Mouse (Mus musculus) limb, embryonic 14.5 days (tissue): ENCODE data around the gene Ptpn14. TPM values are rescaled to one million over a fixed set of nuclear protein-coding genes. Genes with fewer than 3 reads are reported as not detected.
A peak's percentile ranks its signal among the peaks of the same experiment; 100 is the strongest.

Source experiments
- ATAC-seq: fragments of 200-750 bp; cut with Nextera tagmentation; 2 replicates; pipeline ENCODE4 v1.8.0; 2017; ENCODE audit warnings: low read depth, moderate number of reproducible peaks, moderate TSS enrichment; ENCODE audit not compliant: low FRiP score
- DNase-seq: peaks from one replicate; pipeline ENCODE4 v3.0.0-alpha.2; 2015; ENCODE audit warnings: low spot score
- H3K27ac ChIP-seq: fragments of 300-500 bp; sonication (generic); replicated peaks from 2 replicates; pipeline ENCODE4 v1.5.1; 2014; ENCODE audit warnings: low read depth, mild to moderate bottlenecking, low read length, moderate library complexity, mixed read lengths
- H3K27me3 ChIP-seq: fragments of 300-500 bp; sonication (generic); 2 replicates; pipeline ENCODE4 v1.6.1; 2014; ENCODE audit warnings: low read length, mixed read lengths; ENCODE audit not compliant: control insufficient read depth, insufficient read depth
- H3K36me3 ChIP-seq: fragments of 300-500 bp; sonication (generic); 2 replicates; pipeline ENCODE4 v1.6.1; 2014; ENCODE audit warnings: mild to moderate bottlenecking, low read length, moderate library complexity, mixed read lengths; ENCODE audit not compliant: control insufficient read depth, insufficient read depth
- H3K4me1 ChIP-seq: fragments of 300-500 bp; sonication (generic); 2 replicates; pipeline ENCODE4 v1.6.1; 2014; ENCODE audit warnings: antibody characterized with exemption, low read length, mixed read lengths; ENCODE audit not compliant: control insufficient read depth, insufficient read depth
- H3K4me2 ChIP-seq: fragments of 300-500 bp; sonication (generic); replicated peaks from 2 replicates; pipeline ENCODE4 v1.6.1; 2014; ENCODE audit warnings: low read depth, mild to moderate bottlenecking, low read length, moderate library complexity; ENCODE audit not compliant: severe bottlenecking
- H3K4me3 ChIP-seq: fragments of 300-500 bp; sonication (generic); replicated peaks from 2 replicates; pipeline ENCODE4 v1.5.1; 2014; ENCODE audit warnings: low read length
- H3K9ac ChIP-seq: fragments of 300-500 bp; sonication (generic); 2 replicates; pipeline ENCODE4 v1.6.1; 2014; ENCODE audit warnings: mild to moderate bottlenecking, low read depth, low read length, moderate library complexity; ENCODE audit not compliant: severe bottlenecking
- H3K9me3 ChIP-seq: fragments of 300-500 bp; sonication (generic); 2 replicates; pipeline ENCODE4 v1.6.1; 2016; ENCODE audit warnings: low read length; ENCODE audit not compliant: control insufficient read depth
- POLR2A ChIP-seq: fragments of 200-500 bp; IDR thresholded peaks from 2 replicates; pipeline ENCODE4 v1.8.0; 2012; ENCODE audit warnings: inconsistent platforms, mild to moderate bottlenecking, moderate library complexity, borderline replicate concordance; ENCODE audit not compliant: insufficient read depth, insufficient read length; ENCODE audit errors: extremely low read depth
- WGBS: fragments of 180-500 bp; shearing (Covaris S2); extraction: QIAGEN DNeasy Blood & Tissue Kit; methylation state at CpG from one replicate; pipeline ENCODE4 v1.1.7; 2014; 5-methylcytosine and 5-hydroxymethylcytosine counted together
- polyA plus RNA-seq, 2 experiments: library from polyadenylated mRNA; depleted of rRNA in 1 of 2; stranded (reverse) in 1 of 2; unstranded in 1 of 2; fragments of >200 nt; fragmentation: Nextera tagmentation in 1 of 2; extraction: Ambion mirVana in 1 of 2; gene quantifications; 2 replicates each; pipeline versions ENCODE4 v1.2.1 to v1.2.3; 2012 to 2014

The Ptpn14 gene
- polyA plus RNA-seq, 2 experiments, result 16.1 to 21.8 TPM

- H3K27me3 ChIP-seq, result no peaks in the 10 kb centered on the region
- no peak for TF ChIP-seq POLR2A
- H3K27ac ChIP-seq, result no peak overlapping the region
- peaks cover 26% of the 10 kb centered on the region for H3K4me1 ChIP-seq
- no peak overlapping the region for H3K9ac ChIP-seq
- ATAC-seq (no peak), DNase-seq (no peak)
- 54% methylated on average over 10 of the region's 10 CpGs for WGBS
- H3K36me3 ChIP-seq, result 0 out of 2 replicates have a peak, but pooled peaks cover 3% of the 10 kb centered on the region
- no peak overlapping the region for H3K4me3 ChIP-seq
- no peak overlapping the region for H3K4me2 ChIP-seq
- H3K9me3 ChIP-seq, result no peaks in the 10 kb centered on the region
These were observed 188.5 kb downstream of the Ptpn14 start for GRCm38 (mm10) chr1:189916422-189917125.

DNA sequence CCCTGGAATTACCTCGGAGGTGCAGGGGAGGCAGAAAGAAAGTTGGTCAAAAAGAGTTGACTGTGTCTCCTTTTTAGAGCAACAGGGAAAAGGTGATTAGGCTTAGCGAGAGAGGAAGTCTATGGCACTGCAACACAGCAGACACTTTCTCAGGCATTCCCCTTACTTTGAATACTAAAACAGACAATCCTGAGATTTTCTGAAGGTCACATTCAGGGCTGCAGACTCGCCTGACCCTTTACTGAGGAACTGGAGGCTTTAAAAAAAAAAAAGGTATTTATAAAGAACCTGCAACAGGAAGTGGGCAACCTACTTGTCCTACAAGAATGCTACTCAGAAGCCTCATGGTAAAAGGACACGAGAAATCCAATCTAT is 189.0 kb downstream of the Ptpn14 start:
- 0 out of 2 replicates have a peak, but pooled peaks cover 3% of the 10 kb centered on the region for H3K36me3 ChIP-seq

GRCm38 (mm10) chr1:189919756-189920155 is 191.7 kb downstream of the Ptpn14 start:
- Histone ChIP-seq H3K27ac (no peak overlapping the region), H3K4me3 (no peak overlapping the region), H3K27me3 (no peaks in the 10 kb centered on the region), H3K4me2 (no peak overlapping the region), H3K9me3 (no peaks in the 10 kb centered on the region), H3K9ac (no peak overlapping the region), H3K4me1 (peaks cover 19% of the 10 kb centered on the region), H3K36me3 (no peaks in the 10 kb centered on the region)
- WGBS, result 70% methylated on average over 3 of the region's 3 CpGs
- no peak for ATAC-seq
- DNase-seq, result no peak
- no peak for TF ChIP-seq POLR2A

More for the DNA sequence above, 189.0 kb downstream of the Ptpn14 start:
- no peaks in the 10 kb centered on the region for H3K9me3 ChIP-seq
- DNase-seq (no peak), ATAC-seq (no peak)
- TF ChIP-seq POLR2A, result no peak
- 39% methylated on average over 4 of the region's 4 CpGs for WGBS
- no peak overlapping the region for H3K27ac ChIP-seq
- no peak overlapping the region for H3K9ac ChIP-seq
- peaks cover 27% of the 10 kb centered on the region for H3K4me1 ChIP-seq
- H3K4me2 ChIP-seq, result no peak overlapping the region
- no peak overlapping the region for H3K4me3 ChIP-seq
- H3K27me3 ChIP-seq, result no peaks in the 10 kb centered on the region

DNA sequence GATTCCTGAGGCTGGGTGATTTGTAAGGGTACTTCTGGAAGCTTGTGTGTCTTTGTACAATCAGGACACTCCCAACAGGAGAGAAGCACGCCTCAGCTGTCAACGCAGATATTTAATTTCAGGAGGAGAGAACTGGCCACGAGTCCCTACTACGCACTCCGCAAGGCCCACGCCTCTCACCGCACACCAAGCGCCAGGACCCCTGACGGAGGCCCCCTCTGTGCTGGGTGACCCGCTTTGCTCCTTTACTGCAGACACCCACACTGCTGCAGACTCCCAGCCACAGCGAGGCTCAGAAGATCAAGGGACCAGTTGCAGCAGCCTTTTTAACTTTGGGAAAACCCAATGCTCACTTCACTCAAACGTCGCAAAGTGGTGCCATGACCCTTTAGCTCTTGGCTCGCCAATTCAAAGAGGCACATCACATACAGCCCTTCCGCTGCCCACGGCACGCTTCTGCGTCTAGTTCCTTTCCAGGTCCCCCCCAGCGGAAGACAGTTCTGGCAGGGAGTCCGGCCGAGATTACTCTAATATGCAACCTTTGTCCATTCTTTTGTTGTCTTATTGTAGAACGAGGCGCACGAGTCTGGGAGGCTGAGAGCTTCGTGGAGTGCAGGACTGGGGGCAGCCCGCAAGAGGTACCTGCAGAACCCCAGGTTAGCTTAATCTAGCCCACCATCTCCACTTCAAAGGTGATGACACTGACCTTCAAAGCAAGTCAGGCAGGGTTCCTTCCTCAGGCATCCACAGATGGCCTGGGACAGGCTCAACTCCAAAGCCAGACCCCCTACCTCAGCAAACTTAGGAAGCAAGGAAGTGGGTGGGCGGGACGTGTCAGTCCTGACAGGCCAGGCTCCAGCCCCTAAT is 192.9 kb downstream of the Ptpn14 start:
- Histone ChIP-seq H3K4me1 (peaks cover 16% of the 10 kb centered on the region), H3K4me2 (peak overlapping the region; percentile 98), H3K27ac (no peak overlapping the region), H3K4me3 (peak overlapping the region; percentile 78), H3K9ac (peak overlapping the region; percentile 87), H3K36me3 (no peaks in the 10 kb centered on the region), H3K9me3 (no peaks in the 10 kb centered on the region), H3K27me3 (no peaks in the 10 kb centered on the region)
- ATAC-seq (no peak), DNase-seq (peak; percentile 46)
- WGBS, result 33% methylated on average over 28 of the region's 28 CpGs
- TF ChIP-seq POLR2A, result no peak

DNA sequence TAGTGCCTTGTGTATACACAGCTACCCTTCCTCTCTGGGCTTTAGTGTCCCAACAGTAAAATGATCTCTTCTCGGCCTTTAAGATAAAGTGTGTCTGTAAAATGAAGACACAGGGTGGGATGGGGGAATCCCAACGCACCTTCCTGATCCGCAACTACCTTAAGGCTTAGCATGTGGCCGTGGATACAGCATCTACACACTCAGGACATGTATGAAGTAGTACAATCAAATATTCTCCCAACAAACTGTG is 193.4 kb downstream of the Ptpn14 start:
- Histone ChIP-seq H3K4me3 (peak overlapping the region; percentile 78), H3K36me3 (no peaks in the 10 kb centered on the region), H3K27me3 (no peaks in the 10 kb centered on the region), H3K9ac (peak overlapping the region; percentile 87), H3K9me3 (no peaks in the 10 kb centered on the region), H3K4me2 (peak overlapping the region; percentile 98), H3K4me1 (peaks cover 16% of the 10 kb centered on the region), H3K27ac (no peak overlapping the region)
- no peak for TF ChIP-seq POLR2A
- ATAC-seq, result no peak
- 2% methylated on average over 4 of the region's 4 CpGs for WGBS
- no peak for DNase-seq
